Mouse (Mus musculus): Measurements from ENCODE around the gene Pde6b. TPM values are rescaled to one million over a fixed set of nuclear protein-coding genes. Genes with fewer than 3 reads are reported as not detected.

The Pde6b gene
- polyA plus RNA-seq, 1 experiment from 2014 or later = 0.43 TPM

DNA sequence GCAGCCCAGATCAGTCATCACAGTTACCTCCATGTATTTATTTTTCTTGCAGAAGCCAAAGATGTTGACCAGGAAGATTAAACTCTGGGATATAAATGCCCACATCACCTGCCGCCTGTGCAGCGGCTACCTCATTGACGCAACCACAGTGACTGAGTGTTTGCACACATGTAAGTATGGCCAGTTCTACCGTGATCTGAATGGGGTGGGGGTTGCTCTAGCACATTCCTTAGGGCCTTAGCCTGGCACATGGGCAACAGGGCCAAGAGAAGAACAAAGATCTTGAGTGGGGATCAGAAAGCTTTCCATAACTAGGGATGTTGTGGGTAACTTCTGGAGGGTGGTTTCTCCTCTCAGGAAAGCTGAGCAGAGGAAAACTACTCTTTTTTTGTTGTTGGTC is 85.5 kb downstream of the Pde6b start:
- H3K36me3 ChIP-seq (ENCODE audit: control insufficient read depth, insufficient read depth, low read length) = peaks cover 34% of the 10 kb centered on the region
- no peaks in the 10 kb centered on the region for H3K9me3 ChIP-seq (ENCODE audit: control insufficient read depth, low read length)
- no peak overlapping the region for H3K4me3 ChIP-seq (ENCODE audit: low read length)
- 90% methylated on average over 4 of the region's 4 CpGs for WGBS
- no peak overlapping the region for H3K4me2 ChIP-seq (ENCODE audit: low read depth, low read length)
- no peaks in the 10 kb centered on the region for H3K4me1 ChIP-seq (ENCODE audit: control insufficient read depth, insufficient read depth, low read length)
- H3K9ac ChIP-seq (ENCODE audit: low read depth, low read length) = no peak overlapping the region
- no peaks in the 10 kb centered on the region for H3K27me3 ChIP-seq (replicated peaks; ENCODE audit: control insufficient read depth, insufficient read depth, low read length)
- ATAC-seq = no peak
- no peak overlapping the region for H3K27ac ChIP-seq (ENCODE audit: low read length)

DNA sequence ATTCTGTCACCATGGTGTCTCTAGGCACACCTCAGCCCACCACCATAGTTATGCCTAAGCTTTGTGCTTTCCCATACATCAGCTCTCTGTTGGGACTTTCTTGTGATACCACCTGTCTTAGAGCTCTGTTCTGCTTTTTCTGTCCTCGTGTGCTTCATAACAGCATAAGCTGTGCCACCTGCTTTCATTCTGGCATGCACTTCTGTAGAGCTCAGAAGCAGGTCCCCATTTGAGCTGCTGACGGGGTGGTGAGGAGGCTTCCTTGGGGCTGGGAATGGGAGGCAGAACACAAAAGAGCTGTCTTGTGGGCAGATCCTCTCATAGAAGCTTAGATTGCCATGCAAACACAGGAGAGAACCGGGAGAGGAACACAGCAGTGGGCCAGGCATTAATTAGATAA is 87.8 kb downstream of the Pde6b start:
- no peak overlapping the region for H3K27ac ChIP-seq (ENCODE audit: low read length)
- no peaks in the 10 kb centered on the region for H3K9me3 ChIP-seq (ENCODE audit: control insufficient read depth, low read length)
- no peak overlapping the region for H3K4me2 ChIP-seq (ENCODE audit: low read depth, low read length)
- H3K4me1 ChIP-seq (ENCODE audit: control insufficient read depth, insufficient read depth, low read length) = no peaks in the 10 kb centered on the region
- no peak for ATAC-seq
- H3K4me3 ChIP-seq (ENCODE audit: low read length) = no peak overlapping the region
- no peak overlapping the region for H3K9ac ChIP-seq (ENCODE audit: low read depth, low read length)
- no peaks in the 10 kb centered on the region for H3K27me3 ChIP-seq (replicated peaks; ENCODE audit: control insufficient read depth, insufficient read depth, low read length)
- peaks cover 34% of the 10 kb centered on the region for H3K36me3 ChIP-seq (ENCODE audit: control insufficient read depth, insufficient read depth, low read length)
- 93% methylated on average over 3 of the region's 3 CpGs for WGBS

Other genes with a start within 250 kb of the Pde6b start
- gene Dr1, start 119.5 kb upstream of the Pde6b start, polyA plus RNA-seq (2015; fragmentation: Nextera tagmentation; extraction: Ambion mirVana) = 38.6 and 39.3 TPM in 2 replicates
- gene Pigg, start 75.8 kb upstream of the Pde6b start, polyA plus RNA-seq (2015; fragmentation: Nextera tagmentation; extraction: Ambion mirVana) = 7.9 and 8.3 TPM in 2 replicates
- gene Gm42517, start 20.5 kb upstream of the Pde6b start, polyA plus RNA-seq (2015; fragmentation: Nextera tagmentation; extraction: Ambion mirVana) = 0.07 TPM in 1 of 2 replicates, not detected in the other
- gene Atp5k, start 46.1 kb downstream of the Pde6b start, polyA plus RNA-seq (2015; fragmentation: Nextera tagmentation; extraction: Ambion mirVana) = 440 and 455 TPM in 2 replicates
- 0.38 and 0.55 TPM in 2 replicates for gene Mfsd7a, start 60.5 kb downstream of the Pde6b start, polyA plus RNA-seq (2015; fragmentation: Nextera tagmentation; extraction: Ambion mirVana)
- gene Pcgf3, start 72.8 kb downstream of the Pde6b start, polyA plus RNA-seq (2015; fragmentation: Nextera tagmentation; extraction: Ambion mirVana) = 12.7 and 15.5 TPM in 2 replicates
- gene Cplx1, start 161.6 kb downstream of the Pde6b start, polyA plus RNA-seq (2015; fragmentation: Nextera tagmentation; extraction: Ambion mirVana) = 2.3 and 2.7 TPM in 2 replicates
- gene Gak, start 241.4 kb downstream of the Pde6b start, polyA plus RNA-seq (2015; fragmentation: Nextera tagmentation; extraction: Ambion mirVana) = 75.7 and 85.1 TPM in 2 replicates
- gene Tmem175, start 241.4 kb downstream of the Pde6b start, polyA plus RNA-seq (2015; fragmentation: Nextera tagmentation; extraction: Ambion mirVana) = 31.7 and 31.9 TPM in 2 replicates